Comparison of ENCODE assay signal across 8 mouse cellular contexts in the genomic region with DNA sequence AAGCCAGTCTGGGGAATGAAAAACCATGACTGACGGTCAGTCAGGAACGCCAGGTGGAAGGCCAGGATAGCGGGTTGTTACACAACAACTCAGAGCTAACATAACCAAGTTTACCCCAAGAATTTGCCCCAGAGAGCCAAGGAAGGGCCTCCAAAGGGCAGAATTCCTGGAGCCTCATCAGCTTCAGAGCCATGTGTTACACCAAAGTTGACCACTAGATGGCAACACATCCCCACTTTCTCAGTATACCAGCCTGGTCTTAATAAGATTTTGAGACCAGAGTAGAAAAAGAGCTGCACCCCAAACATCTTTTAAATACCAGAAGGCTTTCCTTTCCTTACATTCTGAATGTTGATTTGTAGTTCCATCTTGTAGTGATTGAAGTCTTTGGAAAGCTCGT.
DNase-seq lines count a peak whose midpoint lies in the region; ATAC-seq and TF ChIP-seq lines count a peak whose summit lies in the region.

No protein-coding gene starts in this region.

- peak; percentile 27; the same call in 1 of the 2 replicates for TF ChIP-seq CTCF in liver, adult 2 months (IDR thresholded peaks at IDR 0.05; ENCODE audit: low read depth, low read length)
- TF ChIP-seq CTCF in bone marrow, adult 2 months (IDR thresholded peaks at IDR 0.05; ENCODE audit: control insufficient read depth, insufficient read depth, low read length) = peak; percentile 23; the same call in 1 of the 2 replicates

- H3K36me3 ChIP-seq in liver, adult 2 months (ENCODE audit: control insufficient read depth, insufficient read depth, low read length) = no peaks in the 10 kb centered on the region
- peaks cover 14% of the 10 kb centered on the region for H3K36me3 ChIP-seq in liver, embryonic 12.5 days
- 0 out of 2 replicates have a peak, but pooled peaks cover 3% of the 10 kb centered on the region for H3K36me3 ChIP-seq in embryonic facial prominence, embryonic 11.5 days (replicated peaks; ENCODE audit: control insufficient read depth, insufficient read depth, low read depth, low read length)
- no peaks in the 10 kb centered on the region for H3K36me3 ChIP-seq in hindbrain, embryonic 16.5 days (ENCODE audit: control insufficient read depth, insufficient read depth, low read length)
- no peaks in the 10 kb centered on the region for H3K36me3 ChIP-seq in midbrain, embryonic 15.5 days (replicated peaks)
- peaks cover 14% of the 10 kb centered on the region; the same call in 1 of the 2 replicates for H3K36me3 ChIP-seq in stomach, embryonic 14.5 days (ENCODE audit: control insufficient read depth, insufficient read depth, low read length)

- H3K9ac ChIP-seq in liver, adult 2 months (ENCODE audit: low read depth, low read length) = no peak overlapping the region
- H3K9ac ChIP-seq in liver, embryonic 12.5 days = no peak overlapping the region
- no peak overlapping the region for H3K9ac ChIP-seq in embryonic facial prominence, embryonic 11.5 days (replicated peaks; ENCODE audit: low read length)
- H3K9ac ChIP-seq in hindbrain, embryonic 16.5 days (ENCODE audit: low read depth, low read length) = no peak overlapping the region
- no peak overlapping the region for H3K9ac ChIP-seq in midbrain, embryonic 15.5 days
- H3K9ac ChIP-seq in stomach, embryonic 14.5 days (replicated peaks; ENCODE audit: low read depth, low read length) = no peak overlapping the region

- peak; percentile 32 for DNase-seq in liver, adult 2 months (ENCODE audit: extremely low read depth, low read depth, low spot score)
- DNase-seq in embryonic facial prominence, embryonic 11.5 days (ENCODE audit: low spot score) = peak; percentile 85
- peak; percentile 67 to 85 for DNase-seq in left cerebral cortex, postnatal 14 days (ENCODE audit: low spot score in 2 of 2)

- H3K4me3 ChIP-seq in liver, adult 2 months (ENCODE audit: insufficient read depth, low read depth, low read length) = no peak overlapping the region
- no peak overlapping the region for H3K4me3 ChIP-seq in liver, embryonic 12.5 days
- H3K4me3 ChIP-seq in bone marrow, adult 2 months (replicated peaks; ENCODE audit: control insufficient read depth, low read depth, low read length) = no peak overlapping the region
- H3K4me3 ChIP-seq in embryonic facial prominence, embryonic 11.5 days (ENCODE audit: low read depth, low read length) = no peak overlapping the region
- H3K4me3 ChIP-seq in hindbrain, embryonic 16.5 days (ENCODE audit: low read length) = no peak overlapping the region
- H3K4me3 ChIP-seq in midbrain, embryonic 15.5 days = no peak overlapping the region
- no peak overlapping the region for H3K4me3 ChIP-seq in stomach, embryonic 14.5 days (ENCODE audit: low read depth, low read length)

- H3K79me2 ChIP-seq in liver, adult 2 months (ENCODE audit: control insufficient read depth, insufficient read depth, low read length) = no peaks in the 10 kb centered on the region

- H3K9me3 ChIP-seq in liver, embryonic 12.5 days (replicated peaks) = no peaks in the 10 kb centered on the region
- no peaks in the 10 kb centered on the region for H3K9me3 ChIP-seq in embryonic facial prominence, embryonic 11.5 days (replicated peaks; ENCODE audit: control insufficient read depth, low read length)
- no peaks in the 10 kb centered on the region for H3K9me3 ChIP-seq in hindbrain, embryonic 16.5 days (ENCODE audit: control insufficient read depth, low read length)
- H3K9me3 ChIP-seq in midbrain, embryonic 15.5 days = no peaks in the 10 kb centered on the region
- H3K9me3 ChIP-seq in stomach, embryonic 14.5 days (ENCODE audit: control insufficient read depth, low read depth, low read length) = no peaks in the 10 kb centered on the region

- intact Hi-C loops in left cerebral cortex, postnatal 14 days (cut with DNase I) = loop anchor here (1.0 to 10.0 kb wide), 3 partner anchors 98 to 585 kb away; partner anchors contain the start of gene Arhgap10

- WGBS in liver, adult 2 months = 34% methylated on average over 4 of the region's 4 CpGs
- WGBS in liver, embryonic 12.5 days (ENCODE audit: insufficient replicate concordance) = 47% methylated on average over 4 of the region's 4 CpGs
- 55% methylated on average over 4 of the region's 4 CpGs for WGBS in bone marrow, adult 2 months
- 56% methylated on average over 4 of the region's 4 CpGs for WGBS in embryonic facial prominence, embryonic 11.5 days
- 40% methylated on average over 4 of the region's 4 CpGs for WGBS in hindbrain, embryonic 16.5 days
- WGBS in midbrain, embryonic 15.5 days = 56% methylated on average over 4 of the region's 4 CpGs
- WGBS in stomach, embryonic 14.5 days = 42% methylated on average over 4 of the region's 4 CpGs

- no peak for TF ChIP-seq POLR2A in liver, adult 2 months (IDR thresholded peaks at IDR 0.05; ENCODE audit: extremely low read depth, insufficient read depth, low read length)
- no peak for TF ChIP-seq POLR2A in bone marrow, adult 2 months (IDR thresholded peaks at IDR 0.05; ENCODE audit: borderline replicate concordance, control insufficient read depth, low read depth, low read length)

- ATAC-seq in liver, embryonic 12.5 days = no peak
- no peak for ATAC-seq in embryonic facial prominence, embryonic 11.5 days (replicated peaks; ENCODE audit: insufficient number of reproducible peaks, low FRiP score, low TSS enrichment, low read depth)
- ATAC-seq in hindbrain, embryonic 16.5 days = peak; percentile 86
- ATAC-seq in midbrain, embryonic 15.5 days (replicated peaks) = peak; percentile 81
- ATAC-seq in stomach, embryonic 14.5 days (ENCODE audit: insufficient number of reproducible peaks, insufficient read depth, low FRiP score, low read depth) = 0 out of 2 replicates have a peak, but pooled peaks have one; percentile 50

- H3K4me2 ChIP-seq in liver, embryonic 12.5 days = no peak overlapping the region
- no peak overlapping the region for H3K4me2 ChIP-seq in embryonic facial prominence, embryonic 11.5 days (ENCODE audit: low read depth, low read length)
- no peak overlapping the region for H3K4me2 ChIP-seq in hindbrain, embryonic 16.5 days (ENCODE audit: low read length)
- no peak overlapping the region for H3K4me2 ChIP-seq in midbrain, embryonic 15.5 days
- H3K4me2 ChIP-seq in stomach, embryonic 14.5 days (replicated peaks; ENCODE audit: low read depth, low read length) = no peak overlapping the region

- H3K27ac ChIP-seq in liver, adult 2 months (replicated peaks; ENCODE audit: insufficient read depth, low read depth, low read length) = no peak overlapping the region
- no peak overlapping the region for H3K27ac ChIP-seq in liver, embryonic 12.5 days
- no peak overlapping the region for H3K27ac ChIP-seq in bone marrow, adult 2 months (ENCODE audit: control insufficient read depth, insufficient read depth, low read depth, low read length, poor library complexity)
- no peak overlapping the region for H3K27ac ChIP-seq in embryonic facial prominence, embryonic 11.5 days (replicated peaks; ENCODE audit: low read depth, low read length)
- H3K27ac ChIP-seq in hindbrain, embryonic 16.5 days (ENCODE audit: low read depth, low read length) = no peak overlapping the region
- H3K27ac ChIP-seq in midbrain, embryonic 15.5 days = no peak overlapping the region
- no peak overlapping the region for H3K27ac ChIP-seq in stomach, embryonic 14.5 days (ENCODE audit: low read length)

- H3K27me3 ChIP-seq in liver, adult 2 months (ENCODE audit: control insufficient read depth, insufficient read depth, low read length) = no peaks in the 10 kb centered on the region
- H3K27me3 ChIP-seq in liver, embryonic 12.5 days (replicated peaks) = no peaks in the 10 kb centered on the region
- no peaks in the 10 kb centered on the region for H3K27me3 ChIP-seq in embryonic facial prominence, embryonic 11.5 days (ENCODE audit: control insufficient read depth, insufficient read depth, low read length)
- H3K27me3 ChIP-seq in hindbrain, embryonic 16.5 days (replicated peaks; ENCODE audit: control insufficient read depth, insufficient read depth, low read length) = no peaks in the 10 kb centered on the region
- no peaks in the 10 kb centered on the region for H3K27me3 ChIP-seq in midbrain, embryonic 15.5 days (replicated peaks)
- no peaks in the 10 kb centered on the region for H3K27me3 ChIP-seq in stomach, embryonic 14.5 days (ENCODE audit: control insufficient read depth, insufficient read depth, low read length)

- H3K4me1 ChIP-seq in liver, adult 2 months (ENCODE audit: control insufficient read depth, insufficient read depth, low read length) = peaks cover 5% of the 10 kb centered on the region; the same call in 1 of the 2 replicates
- H3K4me1 ChIP-seq in liver, embryonic 12.5 days = peaks cover 27% of the 10 kb centered on the region
- peaks cover 3% of the 10 kb centered on the region; the same call in 1 of the 2 replicates for H3K4me1 ChIP-seq in bone marrow, adult 2 months (ENCODE audit: control insufficient read depth, insufficient read depth, low read length)
- H3K4me1 ChIP-seq in embryonic facial prominence, embryonic 11.5 days (ENCODE audit: control insufficient read depth, insufficient read depth, low read length) = no peaks in the 10 kb centered on the region; the same call in 1 of the 2 replicates
- H3K4me1 ChIP-seq in hindbrain, embryonic 16.5 days (ENCODE audit: control insufficient read depth, insufficient read depth, low read depth, low read length) = no peaks in the 10 kb centered on the region
- H3K4me1 ChIP-seq in midbrain, embryonic 15.5 days = no peaks in the 10 kb centered on the region
- H3K4me1 ChIP-seq in stomach, embryonic 14.5 days (ENCODE audit: control insufficient read depth, insufficient read depth, low read length) = no peaks in the 10 kb centered on the region; the same call in 1 of the 2 replicates

Comparison
In these comparisons a context has a peak if more than half of its experiments do, and no peak if none do; other contexts are left out.
1. DNase-seq: peak in every context shown above with its lines; median percentile 85 in embryonic facial prominence, embryonic 11.5 days; 76 in left cerebral cortex, postnatal 14 days; 32 in liver, adult 2 months.
2. ATAC-seq: peak in hindbrain, embryonic 16.5 days (single experiment), midbrain, embryonic 15.5 days (single experiment) and stomach, embryonic 14.5 days (single experiment); none in liver, embryonic 12.5 days (single experiment) and embryonic facial prominence, embryonic 11.5 days (single experiment).